Mouse (Mus musculus) bone marrow macrophage, adult 2 months (primary cell): Measurements from ENCODE around the gene Tex14.

Source experiments
- CTCF ChIP-seq: IDR thresholded peaks from 2 replicates; pipeline ENCODE4 v1.5.1; 2012; ENCODE audit warnings: low read depth, mild to moderate bottlenecking, low read length, moderate library complexity
- POLR2A ChIP-seq: IDR thresholded peaks from 2 replicates; pipeline ENCODE4 v1.6.1; 2012; ENCODE audit warnings: mild to moderate bottlenecking, low read depth, low read length, borderline replicate concordance

DNA sequence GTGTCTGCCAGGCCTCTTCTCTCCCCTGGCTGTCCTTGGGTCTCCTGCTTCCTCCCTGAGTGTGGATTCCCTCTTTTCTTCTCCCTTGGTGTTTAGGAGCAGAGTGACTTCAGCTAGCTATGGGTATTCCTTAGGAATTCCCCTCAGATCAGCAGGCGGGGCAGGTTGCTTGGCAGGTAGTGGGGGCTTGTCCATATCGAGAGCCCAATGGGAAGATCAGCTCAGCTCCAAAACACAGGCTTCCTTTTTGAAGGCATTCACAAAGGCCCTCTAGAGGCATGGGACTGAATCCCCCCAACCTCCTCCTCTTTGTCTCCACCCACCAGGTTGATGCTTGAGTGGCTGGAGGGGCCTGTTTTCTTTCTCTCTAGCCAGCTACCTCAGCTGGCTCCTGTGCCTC is 191.6 kb downstream of the Tex14 start:
- TF ChIP-seq CTCF (no peak), POLR2A (no peak)
